Mouse (Mus musculus) heart, embryonic 11.5 days (tissue): Measurements from ENCODE around the gene Odc1. TPM values are rescaled to one million over a fixed set of nuclear protein-coding genes. Genes with fewer than 3 reads are reported as not detected.
"Not testable (repeated sequence)": the region's sequence is repeated elsewhere in the genome, so short reads cannot be mapped to it uniquely, and the experiment has no call there.

Source experiments
- ATAC-seq: fragments of 200-750 bp; cut with Nextera tagmentation; replicated peaks from 2 replicates; pipeline ENCODE4 v1.8.0; 2017; ENCODE audit warnings: moderate library complexity; ENCODE audit not compliant: insufficient number of reproducible peaks, low FRiP score, low TSS enrichment
- H3K27ac ChIP-seq: fragments of 300-500 bp; sonication (generic); 2 replicates; pipeline ENCODE4 v1.5.1; 2014; ENCODE audit warnings: mild to moderate bottlenecking, low read depth, low read length
- H3K27me3 ChIP-seq: fragments of 300-500 bp; sonication (generic); 2 replicates; pipeline ENCODE4 v1.6.1; 2014; ENCODE audit warnings: mild to moderate bottlenecking, low read length, mixed read lengths; ENCODE audit not compliant: control insufficient read depth, insufficient read depth
- H3K36me3 ChIP-seq: fragments of 300-500 bp; sonication (generic); 2 replicates; pipeline ENCODE4 v1.6.1; 2014; ENCODE audit warnings: mild to moderate bottlenecking, low read length, moderate library complexity, mixed read lengths; ENCODE audit not compliant: control insufficient read depth, insufficient read depth
- H3K4me1 ChIP-seq: fragments of 300-500 bp; sonication (generic); 2 replicates; pipeline ENCODE4 v1.6.1; 2014; ENCODE audit warnings: low read length; ENCODE audit not compliant: control insufficient read depth, insufficient read depth
- H3K4me2 ChIP-seq: fragments of 300-500 bp; sonication (generic); 2 replicates; pipeline ENCODE4 v1.6.1; 2014; ENCODE audit warnings: mild to moderate bottlenecking, moderate library complexity
- H3K4me3 ChIP-seq: fragments of 300-500 bp; sonication (generic); 2 replicates; pipeline ENCODE4 v1.5.1; 2014; ENCODE audit warnings: low read depth, low read length
- H3K9ac ChIP-seq: fragments of 300-500 bp; sonication (generic); 2 replicates; pipeline ENCODE4 v1.6.1; 2014; ENCODE audit warnings: mild to moderate bottlenecking, low read depth, low read length, moderate library complexity
- H3K9me3 ChIP-seq: fragments of 300-500 bp; sonication (generic); replicated peaks from 2 replicates; pipeline ENCODE4 v1.6.1; 2016; ENCODE audit warnings: low read length; ENCODE audit not compliant: control insufficient read depth
- WGBS: fragments of 180-500 bp; shearing (Covaris S2); extraction: QIAGEN DNeasy Blood & Tissue Kit; methylation state at CpG from one replicate; pipeline ENCODE4 v1.1.7; 2014; ENCODE audit not compliant: insufficient replicate concordance; 5-methylcytosine and 5-hydroxymethylcytosine counted together
- polyA plus RNA-seq: library from polyadenylated mRNA; unstranded; fragments of >200 nt; fragmentation: Nextera tagmentation; extraction: Ambion mirVana; gene quantifications from 2 replicates; pipeline ENCODE4 v1.2.1, GENCODE M21; 2014

Odc1 gene
- polyA plus RNA-seq, 1 experiment from 2014 or later: 159 TPM

DNA sequence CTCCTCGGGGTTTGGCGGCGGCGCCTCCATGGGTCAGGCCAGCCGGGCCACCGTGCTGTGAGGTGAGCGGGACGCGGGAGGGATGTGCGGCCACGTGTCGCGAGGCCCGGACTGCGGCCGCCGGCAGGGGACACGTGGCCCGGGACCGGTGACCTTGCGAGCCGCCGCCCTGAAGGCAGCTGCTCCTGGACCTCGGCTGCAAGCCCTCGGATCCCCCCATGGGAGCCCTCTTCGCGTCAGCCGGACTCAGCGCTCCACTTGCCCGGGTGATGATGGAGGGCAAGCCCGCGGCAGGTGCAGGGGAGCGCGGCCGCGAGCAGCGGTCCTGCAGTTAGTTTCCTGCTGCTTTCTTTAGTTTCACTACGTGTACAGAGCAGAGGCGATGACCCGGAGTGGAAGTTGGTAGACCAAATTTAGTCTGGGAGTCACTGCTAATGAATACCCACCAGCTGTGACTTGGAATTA is 545 bp downstream of the Odc1 start:
- H3K9ac ChIP-seq: peak overlapping the region; percentile 92
- peaks cover 21% of the 10 kb centered on the region for H3K36me3 ChIP-seq
- peaks cover 8% of the 10 kb centered on the region; the same call in 1 of the 2 replicates for H3K4me1 ChIP-seq
- H3K27me3 ChIP-seq: no peaks in the 10 kb centered on the region
- H3K4me3 ChIP-seq: peak overlapping the region; percentile 89
- 0% methylated on average over 30 of the region's 40 CpGs for WGBS
- H3K4me2 ChIP-seq: peak overlapping the region; percentile 82
- H3K27ac ChIP-seq: peak overlapping the region; percentile 89
- peak; percentile 70 for ATAC-seq
- H3K9me3 ChIP-seq: no peaks in the 10 kb centered on the region

- 6% methylated on average over 8 of the region's 8 CpGs for WGBS
- Histone ChIP-seq H3K4me2 (peak overlapping the region; percentile 82), H3K36me3 (peaks cover 24% of the 10 kb centered on the region), H3K9ac (peak overlapping the region; percentile 68), H3K27ac (no peak overlapping the region), H3K4me3 (peak overlapping the region; percentile 89), H3K4me1 (peaks cover 8% of the 10 kb centered on the region; the same call in 1 of the 2 replicates), H3K9me3 (no peaks in the 10 kb centered on the region), H3K27me3 (no peaks in the 10 kb centered on the region)
- no peak for ATAC-seq
Observed at GRCm38 (mm10) chr12:17545884-17546283, 1.3 kb downstream of the Odc1 start.

GRCm38 (mm10) chr12:17547552-17547951 is 3.0 kb downstream of the Odc1 start:
- not testable (repeated sequence) for H3K4me3 ChIP-seq, H3K4me2 ChIP-seq, ATAC-seq, H3K27ac ChIP-seq, H3K9me3 ChIP-seq, H3K27me3 ChIP-seq, H3K9ac ChIP-seq, H3K4me1 ChIP-seq
- peaks cover 24% of the 10 kb centered on the region for H3K36me3 ChIP-seq
- 94% methylated on average over 9 of the region's 9 CpGs for WGBS

GRCm38 (mm10) chr12:17548505-17548904 is 3.9 kb downstream of the Odc1 start:
- H3K4me3 ChIP-seq: no peak overlapping the region
- ATAC-seq: no peak
- H3K36me3 ChIP-seq: peaks cover 24% of the 10 kb centered on the region
- WGBS: 85% methylated on average over 5 of the region's 5 CpGs
- no peak overlapping the region for H3K9ac ChIP-seq
- H3K4me2 ChIP-seq: no peak overlapping the region
- peaks cover 8% of the 10 kb centered on the region; the same call in 1 of the 2 replicates for H3K4me1 ChIP-seq
- no peak overlapping the region for H3K27ac ChIP-seq
- no peaks in the 10 kb centered on the region for H3K9me3 ChIP-seq
- no peaks in the 10 kb centered on the region for H3K27me3 ChIP-seq

DNA sequence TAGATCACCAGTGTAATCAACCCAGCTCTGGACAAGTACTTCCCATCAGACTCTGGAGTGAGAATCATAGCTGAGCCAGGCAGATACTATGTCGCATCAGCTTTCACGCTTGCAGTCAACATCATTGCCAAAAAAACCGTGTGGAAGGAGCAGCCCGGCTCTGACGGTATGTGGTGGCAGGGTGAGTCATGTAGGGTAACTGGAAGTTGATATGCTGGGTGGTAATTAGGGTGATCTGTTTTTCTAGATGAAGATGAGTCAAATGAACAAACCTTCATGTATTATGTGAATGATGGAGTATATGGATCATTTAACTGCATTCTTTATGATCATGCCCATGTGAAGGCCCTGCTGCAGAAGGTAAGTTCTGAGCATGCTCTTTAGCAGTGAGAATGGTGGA is 4.8 kb downstream of the Odc1 start:
- not testable (repeated sequence) for H3K9ac ChIP-seq, H3K9me3 ChIP-seq, H3K27ac ChIP-seq, H3K4me1 ChIP-seq, ATAC-seq, H3K4me3 ChIP-seq, H3K27me3 ChIP-seq, H3K4me2 ChIP-seq
- H3K36me3 ChIP-seq: peaks cover 24% of the 10 kb centered on the region
- WGBS: 86% methylated on average over 5 of the region's 5 CpGs

- Histone ChIP-seq H3K9me3 (no peaks in the 10 kb centered on the region), H3K4me1 (peaks cover 5% of the 10 kb centered on the region; the same call in 1 of the 2 replicates), H3K27ac (no peak overlapping the region), H3K36me3 (peaks cover 24% of the 10 kb centered on the region), H3K27me3 (no peaks in the 10 kb centered on the region), H3K4me2 (no peak overlapping the region), H3K4me3 (no peak overlapping the region), H3K9ac (no peak overlapping the region)
- ATAC-seq: no peak
- 78% methylated on average over 3 of the region's 3 CpGs for WGBS
Observed at GRCm38 (mm10) chr12:17551208-17551995, 6.8 kb downstream of the Odc1 start.

GRCm38 (mm10) chr12:17552420-17552819 is 7.8 kb downstream of the Odc1 start:
- 66% methylated on average over 3 of the region's 3 CpGs for WGBS
- H3K27ac ChIP-seq: no peak overlapping the region
- no peak for ATAC-seq
- no peak overlapping the region for H3K9ac ChIP-seq
- peaks cover 8% of the 10 kb centered on the region; the same call in 1 of the 2 replicates for H3K4me1 ChIP-seq
- no peak overlapping the region for H3K4me3 ChIP-seq
- H3K4me2 ChIP-seq: no peak overlapping the region
- no peaks in the 10 kb centered on the region for H3K9me3 ChIP-seq
- H3K27me3 ChIP-seq: no peaks in the 10 kb centered on the region
- peaks cover 21% of the 10 kb centered on the region for H3K36me3 ChIP-seq

GRCm38 (mm10) chr12:17552949-17553348 is 8.4 kb downstream of the Odc1 start:
- no peak overlapping the region for H3K9ac ChIP-seq
- ATAC-seq: no peak
- peaks cover 8% of the 10 kb centered on the region; the same call in 1 of the 2 replicates for H3K4me1 ChIP-seq
- no peak overlapping the region for H3K27ac ChIP-seq
- no peaks in the 10 kb centered on the region for H3K27me3 ChIP-seq
- H3K4me2 ChIP-seq: no peak overlapping the region
- no peak overlapping the region for H3K4me3 ChIP-seq
- 29% methylated on average over 2 of the region's 2 CpGs for WGBS
- no peaks in the 10 kb centered on the region for H3K9me3 ChIP-seq
- H3K36me3 ChIP-seq: peaks cover 17% of the 10 kb centered on the region
